Mouse (Mus musculus) MEL (cell line): ENCODE data around the gene Trim56.

Experiments
- CTCF ChIP-seq, 3 experiments: IDR thresholded peaks in 2 of 3; conservative IDR thresholded peaks in 1 of 3; 2 replicates each; pipeline ENCODE4 v1.5.1; 2011 to 2012; ENCODE audit warnings: low read length in 3 of 3, low read depth in 2 of 3, mild to moderate bottlenecking in 2 of 3, improper control_type of control experiment in 1 of 3, inconsistent platforms in 1 of 3, mixed read lengths in 1 of 3, moderate library complexity in 1 of 3; ENCODE audit not compliant: control insufficient read depth in 1 of 3, insufficient read depth in 1 of 3, poor library complexity in 1 of 3, severe bottlenecking in 1 of 3
- GATA1 ChIP-seq: IDR thresholded peaks from 2 replicates; pipeline ENCODE4 v1.6.1; 2011; ENCODE audit warnings: low read depth, low read length, improper control_type of control experiment
- MYC ChIP-seq: IDR thresholded peaks from 2 replicates; pipeline ENCODE4 v1.6.1; 2011; ENCODE audit warnings: low read depth, mild to moderate bottlenecking, low read length, improper control_type of control experiment, moderate library complexity
- POLR2AphosphoS2 ChIP-seq: IDR thresholded peaks from 2 replicates; pipeline ENCODE4 v1.6.1; 2011; ENCODE audit warnings: low read length, improper control_type of control experiment
- USF1 ChIP-seq: IDR thresholded peaks from 2 replicates; pipeline ENCODE4 v1.6.1; 2014; ENCODE audit warnings: low read depth, mild to moderate bottlenecking, inconsistent platforms, low read length, improper control_type of control experiment, moderate library complexity

- TF ChIP-seq CTCF (IDR thresholded peaks at IDR 0.05 in 2 of 3, conservative IDR thresholded peaks at IDR 0.05 in 1 of 3; ENCODE audit: control insufficient read depth in 1 of 3, insufficient read depth in 1 of 3, low read depth in 2 of 3, low read length in 3 of 3, poor library complexity in 1 of 3, severe bottlenecking in 1 of 3) (no peak), GATA1 (no peak), USF1 (no peak), POLR2AphosphoS2 (no peak), MYC (no peak)
Observed at GRCm38 (mm10) chr5:137093720-137094119, 22.3 kb downstream of the Trim56 start.
